ENCODE assay signal across 8 mouse cellular contexts in genomic region chr10:96308713-96309445, GRCm38 (mm10).
DNase-seq lines count a peak whose midpoint lies in the region; ATAC-seq and TF ChIP-seq lines count a peak whose summit lies in the region.

No protein-coding gene starts in this region.

- H3K4me1 ChIP-seq in limb, embryonic 11.5 days (ENCODE audit: control insufficient read depth, insufficient read depth, low read length): no peaks in the 10 kb centered on the region
- H3K4me1 ChIP-seq in limb, embryonic 10.5 days: peaks cover 9% of the 10 kb centered on the region
- H3K4me1 ChIP-seq in stomach, postnatal 0 days (replicated peaks; ENCODE audit: control insufficient read depth, insufficient read depth): no peaks in the 10 kb centered on the region; the same call in 1 of the 2 replicates

- no peak overlapping the region for H3K27ac ChIP-seq in limb, embryonic 11.5 days (replicated peaks; ENCODE audit: low read depth, low read length)
- H3K27ac ChIP-seq in limb, embryonic 10.5 days: no peak overlapping the region
- H3K27ac ChIP-seq in stomach, postnatal 0 days (replicated peaks): 0 out of 2 replicates have a peak overlapping the region, but pooled peaks have one; percentile 24

- H3K4me3 ChIP-seq in limb, embryonic 11.5 days (ENCODE audit: low read depth, low read length): no peak overlapping the region
- no peak overlapping the region for H3K4me3 ChIP-seq in limb, embryonic 10.5 days
- no peak overlapping the region for H3K4me3 ChIP-seq in stomach, postnatal 0 days (ENCODE audit: low read depth, low read length)

- no peaks in the 10 kb centered on the region for H3K36me3 ChIP-seq in limb, embryonic 11.5 days (ENCODE audit: control insufficient read depth, insufficient read depth, low read length)
- no peaks in the 10 kb centered on the region for H3K36me3 ChIP-seq in limb, embryonic 10.5 days
- no peaks in the 10 kb centered on the region for H3K36me3 ChIP-seq in stomach, postnatal 0 days (ENCODE audit: control insufficient read depth, insufficient read depth, low read length)

- 16% methylated on average over 7 of the region's 7 CpGs for WGBS in limb, embryonic 11.5 days
- WGBS in limb, embryonic 10.5 days: 17% methylated on average over 7 of the region's 7 CpGs
- 19% methylated on average over 7 of the region's 7 CpGs for WGBS in stomach, postnatal 0 days

- TF ChIP-seq EP300 in stomach, postnatal 0 days (optimal IDR thresholded peaks at IDR 0.05): no peak

- no peak overlapping the region for H3K4me2 ChIP-seq in limb, embryonic 11.5 days (ENCODE audit: low read depth, severe bottlenecking)
- no peak overlapping the region for H3K4me2 ChIP-seq in stomach, postnatal 0 days (replicated peaks; ENCODE audit: low read depth)

- no peaks in the 10 kb centered on the region for H3K9me3 ChIP-seq in limb, embryonic 11.5 days (ENCODE audit: control insufficient read depth, low read length)
- H3K9me3 ChIP-seq in limb, embryonic 10.5 days (replicated peaks): no peaks in the 10 kb centered on the region
- no peaks in the 10 kb centered on the region for H3K9me3 ChIP-seq in stomach, postnatal 0 days (ENCODE audit: control insufficient read depth, low read length)

- H3K9ac ChIP-seq in limb, embryonic 11.5 days (ENCODE audit: low read length): no peak overlapping the region
- no peak overlapping the region for H3K9ac ChIP-seq in stomach, postnatal 0 days (ENCODE audit: low read length)

- TF ChIP-seq CTCF in stomach, postnatal 0 days (IDR thresholded peaks at IDR 0.05; ENCODE audit: low read depth): no peak

- peak; percentile 86 for ATAC-seq in limb, embryonic 11.5 days (ENCODE audit: insufficient number of reproducible peaks, low FRiP score, low TSS enrichment, low read depth)
- ATAC-seq in stomach, postnatal 0 days (ENCODE audit: low FRiP score, low TSS enrichment): peak; percentile 66

- DNase-seq in limb, embryonic 11.5 days (ENCODE audit: low spot score): no peak
- DNase-seq in limb, embryonic 10.5 days (ENCODE audit: low spot score): no peak
- peak; percentile 59 to 65 for DNase-seq in cerebellum, postnatal 10 days
- peak; percentile 63 for DNase-seq in gastrocnemius, postnatal 25 days
- DNase-seq in lung, postnatal 25 days (ENCODE audit: low spot score): peak; percentile 32
- DNase-seq in stomach, postnatal 0 days (ENCODE audit: low spot score): peak; percentile 20
- DNase-seq in MN1 (ENCODE audit: low spot score): no peak
- DNase-seq in spleen, postnatal 36 days (ENCODE audit: low spot score in 2 of 2): no peak

- no peaks in the 10 kb centered on the region for H3K27me3 ChIP-seq in limb, embryonic 11.5 days (ENCODE audit: control insufficient read depth, insufficient read depth, low read length)
- H3K27me3 ChIP-seq in limb, embryonic 10.5 days (ENCODE audit: low read depth, poor library complexity, severe bottlenecking): no peaks in the 10 kb centered on the region
- H3K27me3 ChIP-seq in stomach, postnatal 0 days (ENCODE audit: control insufficient read depth, insufficient read depth, low read length): no peaks in the 10 kb centered on the region

Comparison
In these comparisons a context has a peak if more than half of its experiments do, and no peak if none do; other contexts are left out.
1. DNase-seq: peak in cerebellum, postnatal 10 days (2 of 2), gastrocnemius, postnatal 25 days (single experiment), lung, postnatal 25 days (single experiment) and stomach, postnatal 0 days (single experiment); none in limb, embryonic 11.5 days (single experiment), limb, embryonic 10.5 days (single experiment), MN1 (single experiment) and spleen, postnatal 36 days (0 of 2).